Mouse (Mus musculus): ENCODE measurements around the gene Cacnb3.
"Not testable (repeated sequence)": the region's sequence is repeated elsewhere in the genome, so short reads cannot be mapped to it uniquely, and the experiment has no call there.

The Cacnb3 gene

DNA sequence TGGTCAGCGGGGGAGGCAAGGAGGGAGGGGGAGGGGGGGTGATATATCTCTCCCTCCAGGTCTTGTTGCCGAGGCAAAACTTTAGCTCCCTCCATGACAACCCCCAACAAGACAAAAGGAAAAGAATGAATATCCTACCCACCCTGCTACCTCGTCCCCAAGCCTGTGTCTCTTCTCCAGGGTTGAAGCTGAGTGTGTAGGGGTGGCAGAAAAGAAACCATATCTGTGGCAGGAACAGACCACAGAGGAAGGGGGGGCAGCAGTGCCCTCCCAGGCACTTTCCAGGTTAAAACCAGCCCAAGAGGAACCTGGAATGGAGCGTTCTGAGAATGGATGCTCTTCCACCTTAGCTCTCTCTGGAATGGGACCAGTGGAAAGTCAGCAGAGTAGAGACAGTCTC lies at the start of gene Cacnb3:
Gene Cacnb3, plus strand, starts transcription at position 301 of the 400 bp plus-strand sequence.
- DNase-seq: no peak

GRCm38 (mm10) chr15:98582410-98582809 lies 48.2 kb upstream of the Cacnb3 start:
- DNase-seq: no peak

DNA sequence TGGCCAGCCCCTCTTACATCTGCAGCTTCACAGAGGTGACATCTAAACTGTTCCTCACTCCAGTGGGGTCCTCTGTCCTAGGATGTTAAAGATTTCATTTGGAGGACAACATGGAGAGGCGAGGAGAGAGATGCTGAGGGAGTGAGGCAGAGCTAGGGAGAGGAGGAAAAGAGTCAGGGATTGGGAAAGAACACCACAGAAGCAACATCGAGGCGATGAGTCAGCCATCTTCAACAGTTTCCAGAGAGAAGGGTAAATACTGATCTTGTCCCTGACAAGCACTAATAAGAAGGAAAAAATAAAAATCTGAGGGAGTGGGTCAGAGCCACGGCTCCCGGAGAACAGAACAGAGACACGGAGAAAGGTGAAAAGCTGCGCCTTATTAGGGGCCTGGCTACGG lies 47.6 kb upstream of the Cacnb3 start:
- DNase-seq: no peak

DNA sequence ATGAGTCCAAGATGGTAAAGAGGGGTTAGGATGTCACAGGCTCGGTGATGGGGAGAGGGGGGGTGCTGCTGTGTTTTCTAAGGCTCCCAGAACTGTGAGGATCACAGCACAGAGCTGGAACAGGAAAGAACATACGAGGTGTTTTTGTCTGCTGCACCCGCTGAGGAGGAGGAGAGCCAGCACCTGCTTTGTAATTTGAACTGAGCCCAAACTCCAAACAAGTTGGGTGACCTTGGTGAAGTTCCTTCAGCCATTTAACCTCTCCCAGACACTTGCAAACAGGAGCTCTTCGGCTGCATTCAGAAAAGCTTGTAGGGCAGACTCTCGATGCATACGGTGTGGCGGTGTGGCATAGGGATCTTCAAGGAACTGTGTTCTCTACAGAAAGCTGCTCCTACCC lies 45.2 kb upstream of the Cacnb3 start:
- DNase-seq: no peak

- DNase-seq: not testable (repeated sequence)
Measured at GRCm38 (mm10) chr15:98586141-98586540, 44.5 kb upstream of the Cacnb3 start.

GRCm38 (mm10) chr15:98587751-98588150 lies 42.9 kb upstream of the Cacnb3 start:
- DNase-seq: no peak

DNA sequence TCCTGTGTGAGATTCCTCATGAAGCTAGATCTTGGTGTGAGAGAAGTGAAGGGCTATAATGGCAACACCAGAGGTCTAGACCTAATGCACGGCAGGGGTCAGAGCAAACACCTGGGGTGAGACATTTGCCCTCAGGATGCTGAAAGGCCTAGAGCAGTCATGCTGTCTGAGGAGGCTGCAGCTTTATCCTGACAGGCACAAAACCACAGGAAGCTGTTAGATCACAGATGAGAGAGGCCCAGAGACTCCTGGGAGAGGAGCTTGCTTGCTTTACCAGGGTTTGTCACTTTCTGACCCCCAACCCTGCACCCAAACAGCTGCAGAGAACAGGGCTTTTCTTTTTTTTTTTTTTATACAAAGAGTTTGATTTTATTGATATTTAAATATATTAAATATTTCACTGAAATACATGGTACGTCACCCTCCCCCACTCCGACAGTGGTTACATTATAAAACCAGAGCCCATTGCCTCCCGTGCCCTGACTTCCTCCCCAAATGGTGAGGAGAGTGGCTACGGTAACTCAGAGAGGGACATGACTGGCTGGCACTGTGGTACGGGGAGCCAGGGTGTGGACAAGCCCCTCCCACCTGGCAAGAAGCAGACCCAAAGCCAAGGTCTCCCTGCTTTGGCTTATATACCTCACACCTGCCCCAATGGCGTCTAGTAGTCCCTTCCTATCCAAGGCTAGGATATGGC lies 40.9 kb upstream of the Cacnb3 start:
- DNase-seq: no peak

DNA sequence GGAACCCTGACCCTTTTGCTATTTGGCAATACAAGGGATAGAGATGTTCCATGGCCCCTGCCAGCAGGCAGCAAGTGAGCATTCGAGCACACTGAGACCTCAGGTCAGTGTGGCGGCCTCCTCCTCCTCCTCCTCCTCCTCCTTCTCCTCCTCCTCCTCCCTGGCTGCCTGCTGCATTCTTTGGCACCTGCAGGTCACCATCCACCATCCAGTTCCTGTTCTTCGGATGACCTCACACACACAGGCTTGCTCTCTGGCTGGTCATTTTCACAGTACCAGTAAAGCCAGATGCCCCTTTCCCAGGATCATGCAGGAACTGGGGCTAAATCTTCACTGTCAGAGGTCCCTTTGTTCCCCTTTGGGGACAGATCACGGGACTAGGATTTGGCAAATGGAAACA lies 39.2 kb upstream of the Cacnb3 start:
- DNase-seq: no peak

GRCm38 (mm10) chr15:98594193-98594592 lies 36.4 kb upstream of the Cacnb3 start:
- peak; percentile 51 for DNase-seq

- no peak for DNase-seq
Measured at GRCm38 (mm10) chr15:98595049-98595448, 35.6 kb upstream of the Cacnb3 start.

DNA sequence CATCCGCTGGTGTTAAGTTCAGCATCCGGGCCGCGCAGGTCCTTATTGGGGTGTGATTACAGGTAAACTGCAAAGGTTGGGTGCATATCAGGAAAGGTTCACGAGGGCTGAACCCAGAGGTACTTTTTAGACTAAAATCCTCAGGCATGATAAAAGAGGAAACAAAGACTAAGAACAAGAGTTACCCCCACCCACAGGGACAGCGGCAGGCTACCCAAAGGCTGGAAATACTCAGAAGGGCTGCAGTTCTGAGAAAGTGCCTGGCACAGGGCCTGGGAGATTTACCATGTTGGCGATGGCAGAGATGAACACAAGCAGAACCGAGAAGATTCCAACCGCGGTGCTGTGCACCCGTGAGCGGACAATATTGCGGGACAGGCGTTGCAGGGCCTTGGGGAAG lies 34.0 kb upstream of the Cacnb3 start:
- no peak for DNase-seq

- no peak for DNase-seq
Measured at GRCm38 (mm10) chr15:98600036-98600709, 30.5 kb upstream of the Cacnb3 start.

DNA sequence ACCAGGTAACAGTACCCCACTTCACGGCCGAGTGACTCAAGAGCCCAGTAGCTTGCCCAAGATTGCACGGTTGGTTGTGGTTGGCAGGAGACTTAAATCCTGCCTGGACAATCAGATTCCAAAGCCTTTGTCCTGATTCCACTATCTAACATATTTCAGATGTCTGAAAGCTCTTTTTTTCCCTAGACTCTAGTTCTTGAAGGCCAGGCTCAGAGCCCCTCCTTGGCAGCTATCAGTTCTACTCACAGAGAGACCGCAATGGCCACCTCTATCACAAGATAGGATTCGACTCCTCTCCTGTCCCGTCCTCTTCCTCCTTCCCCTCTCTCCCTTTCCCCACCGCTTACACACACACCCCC lies 28.8 kb upstream of the Cacnb3 start:
- no peak for DNase-seq

- no peak for DNase-seq
Measured at GRCm38 (mm10) chr15:98602191-98602881, 28.3 kb upstream of the Cacnb3 start.

GRCm38 (mm10) chr15:98602921-98603458 lies 27.6 kb upstream of the Cacnb3 start:
- no peak for DNase-seq

DNA sequence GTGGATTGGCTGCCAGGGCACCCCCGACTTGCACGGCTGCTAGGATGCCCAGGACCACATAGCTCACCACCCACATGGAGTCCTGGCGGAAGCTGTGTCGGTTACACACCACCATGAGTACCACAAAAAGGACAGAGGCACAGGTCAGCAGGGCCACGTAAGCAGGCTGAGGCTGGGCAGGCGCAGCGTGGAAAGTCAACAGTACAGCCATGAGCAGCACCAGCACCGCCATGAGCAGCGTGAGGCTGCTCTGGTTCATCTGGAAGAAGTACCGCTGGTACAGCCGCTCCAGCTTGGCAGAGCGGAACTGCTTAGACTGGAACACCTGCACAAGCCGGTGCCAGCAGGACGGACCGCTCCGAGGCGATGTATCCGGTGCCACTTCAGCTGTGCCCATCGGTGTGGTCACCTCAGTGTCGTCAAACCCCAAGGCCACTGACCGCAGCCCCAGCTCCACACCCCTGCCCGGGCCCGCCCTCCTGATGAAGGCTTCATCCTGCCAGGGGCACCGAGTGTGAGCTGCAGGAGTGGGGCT lies 26.5 kb upstream of the Cacnb3 start:
- DNase-seq: no peak

GRCm38 (mm10) chr15:98606051-98606536 lies 24.5 kb upstream of the Cacnb3 start:
- DNase-seq: no peak

DNA sequence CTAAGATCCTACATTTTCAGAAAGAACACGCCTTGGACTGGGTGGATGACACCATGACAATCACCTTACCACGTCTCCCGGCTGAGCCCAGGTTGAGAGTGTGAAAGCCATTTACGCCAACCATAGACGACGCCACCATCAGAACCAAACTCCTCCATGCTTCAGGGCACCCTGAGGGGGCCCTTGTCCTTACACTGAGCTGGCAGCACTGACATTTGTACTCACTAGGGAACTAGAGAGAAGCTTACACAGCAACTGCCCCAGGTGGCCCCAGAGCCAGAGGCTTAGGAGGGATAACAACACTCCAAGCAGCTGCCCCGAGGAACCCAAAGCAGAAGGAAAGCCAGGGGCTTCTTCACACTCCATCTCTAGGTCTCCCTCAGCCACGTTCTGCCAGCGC lies 23.9 kb upstream of the Cacnb3 start:
- no peak for DNase-seq

DNA sequence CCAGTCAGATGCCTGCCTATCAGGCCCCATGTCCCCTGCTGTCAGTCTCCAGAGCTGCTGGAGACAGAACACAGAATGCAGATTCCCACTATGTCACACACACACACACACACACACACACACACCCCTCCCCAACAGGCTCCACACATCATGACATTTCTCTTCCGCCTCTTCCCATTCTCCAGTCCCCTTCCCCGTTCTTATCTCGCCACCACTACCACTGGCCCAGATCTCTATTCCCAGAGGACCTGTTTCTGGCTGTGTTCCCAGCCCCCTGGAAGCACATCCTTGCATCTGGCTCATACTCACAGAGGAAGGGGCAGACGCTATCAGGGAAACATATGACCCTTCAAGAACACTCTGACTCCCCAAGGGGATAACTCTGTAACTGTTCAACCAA lies 23.1 kb upstream of the Cacnb3 start:
- DNase-seq: no peak

GRCm38 (mm10) chr15:98608058-98608783 lies 22.4 kb upstream of the Cacnb3 start:
- DNase-seq: no peak

DNA sequence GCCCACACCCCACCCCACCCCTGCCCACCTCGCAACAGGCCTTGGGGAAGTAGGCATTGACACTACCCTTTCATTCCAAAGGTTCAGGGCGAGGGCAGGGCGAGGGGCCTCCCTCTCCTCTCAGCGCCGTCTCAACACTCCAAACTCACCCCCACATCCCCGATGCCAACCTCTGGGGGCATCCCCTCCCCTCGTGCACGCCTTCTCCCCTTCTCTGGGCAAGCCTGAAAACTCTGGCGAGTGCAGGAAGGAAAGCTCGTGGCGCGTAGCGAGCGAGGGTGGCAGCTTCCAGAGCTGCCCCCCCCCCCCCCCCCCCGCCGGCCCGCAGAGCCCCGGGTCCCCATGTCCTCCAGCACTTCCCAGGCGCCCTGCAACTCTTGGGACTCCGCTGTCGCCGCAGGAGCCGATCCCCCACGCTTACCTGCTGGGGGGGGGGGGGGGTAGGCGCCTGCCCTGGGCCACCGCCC lies 21.8 kb upstream of the Cacnb3 start:
- DNase-seq: no peak

GRCm38 (mm10) chr15:98609331-98610130 lies 21.1 kb upstream of the Cacnb3 start, which contains the start of gene Adcy6:
Gene Adcy6 (minus strand): TSS chr15:98610076.
- peak; percentile 83 for DNase-seq
